Mouse (Mus musculus): ENCODE data around the gene Srxn1.

- TF ChIP-seq CTCF (IDR thresholded peaks at IDR 0.05; ENCODE audit: borderline replicate concordance, extremely low read depth, insufficient read depth, insufficient read length) (no peak), POLR2A (IDR thresholded peaks at IDR 0.05; ENCODE audit: borderline replicate concordance, extremely low read depth, insufficient read depth, insufficient read length, poor library complexity, severe bottlenecking) (no peak)
Measured at GRCm38 (mm10) chr2:152142046-152142445, 36.7 kb downstream of the Srxn1 start.

Data from brain, embryonic 14.5 days (tissue).